Mouse (Mus musculus) kidney, embryonic 16.5 days (tissue): ENCODE measurements around the gene Chchd6. TPM values are rescaled to one million over a fixed set of nuclear protein-coding genes. Genes with fewer than 3 reads are reported as not detected.

ENCODE experiments used
- ATAC-seq: fragments of 200-750 bp; cut with Nextera tagmentation; 2 replicates; pipeline ENCODE4 v1.8.0; 2017; ENCODE audit warnings: moderate TSS enrichment; ENCODE audit not compliant: low FRiP score, low TSS enrichment
- H3K27ac ChIP-seq: fragments of 300-500 bp; sonication (generic); 2 replicates; pipeline ENCODE4 v1.5.1; 2014; ENCODE audit warnings: low read length
- H3K27me3 ChIP-seq: fragments of 300-500 bp; sonication (generic); 2 replicates; pipeline ENCODE4 v1.6.1; 2014; ENCODE audit warnings: low read length, control low read depth, mixed read lengths; ENCODE audit not compliant: insufficient read depth
- H3K36me3 ChIP-seq: fragments of 300-500 bp; sonication (generic); 2 replicates; pipeline ENCODE4 v1.6.1; 2014; ENCODE audit warnings: low read length, control low read depth, mixed read lengths; ENCODE audit not compliant: insufficient read depth
- H3K4me1 ChIP-seq: fragments of 300-500 bp; sonication (generic); 2 replicates; pipeline ENCODE4 v1.6.1; 2014; ENCODE audit warnings: low read length, control low read depth, mixed read lengths; ENCODE audit not compliant: insufficient read depth
- H3K4me2 ChIP-seq: fragments of 300-500 bp; sonication (generic); replicated peaks from 2 replicates; pipeline ENCODE4 v1.6.1; 2014; ENCODE audit warnings: low read depth, low read length
- H3K4me3 ChIP-seq: fragments of 300-500 bp; sonication (generic); 2 replicates; pipeline ENCODE4 v1.5.1; 2014; ENCODE audit warnings: mild to moderate bottlenecking, low read length
- H3K9ac ChIP-seq: fragments of 300-500 bp; sonication (generic); replicated peaks from 2 replicates; pipeline ENCODE4 v1.6.1; 2014; ENCODE audit warnings: low read length
- H3K9me3 ChIP-seq: fragments of 300-500 bp; sonication (generic); 2 replicates; pipeline ENCODE4 v1.6.1; 2016; ENCODE audit warnings: low read length, control low read depth
- WGBS: fragments of 180-500 bp; shearing (Covaris S2); extraction: QIAGEN DNeasy Blood & Tissue Kit; methylation state at CpG from one replicate; pipeline ENCODE4 v1.1.7; 2014; 5-methylcytosine and 5-hydroxymethylcytosine counted together
- polyA plus RNA-seq: library from polyadenylated mRNA; unstranded; fragments of >200 nt; fragmentation: Nextera tagmentation; extraction: Ambion mirVana; gene quantifications from 2 replicates; pipeline ENCODE4 v1.2.1, GENCODE M21; 2015

Gene Chchd6
- polyA plus RNA-seq, 1 experiment from 2014 or later, result 72.3 TPM

- no peaks in the 10 kb centered on the region for H3K9me3 ChIP-seq
- no peak for ATAC-seq
- 78% methylated on average over 4 of the region's 4 CpGs for WGBS
Observed at GRCm38 (mm10) chr6:89492368-89492767, 103.1 kb downstream of the Chchd6 start.

DNA sequence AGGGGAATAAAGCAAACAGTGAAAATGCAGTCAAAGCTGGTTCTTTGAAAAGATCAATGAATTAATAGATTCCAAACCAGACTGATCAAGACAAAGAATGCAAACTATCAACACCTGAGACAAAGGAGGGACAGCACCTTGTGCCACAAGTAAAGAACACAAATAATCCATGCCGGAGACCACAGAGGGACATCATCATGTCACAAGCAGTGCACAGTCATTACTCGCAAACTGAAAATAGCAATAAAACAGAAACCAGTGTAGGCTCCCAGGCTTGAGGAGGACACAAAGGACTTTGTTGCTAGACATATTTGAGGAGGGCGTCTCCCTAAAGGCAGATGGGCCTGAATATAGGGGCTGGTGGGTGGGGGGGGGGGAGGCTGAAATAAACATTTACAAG, 105.1 kb downstream of the Chchd6 start:
- Histone ChIP-seq H3K27me3 (no peaks in the 10 kb centered on the region), H3K9ac (no peak overlapping the region), H3K4me1 (no peaks in the 10 kb centered on the region), H3K9me3 (no peaks in the 10 kb centered on the region; the same call in 1 of the 2 replicates), H3K27ac (no peak overlapping the region), H3K4me3 (no peak overlapping the region), H3K36me3 (no peaks in the 10 kb centered on the region), H3K4me2 (no peak overlapping the region)
- WGBS, result 86% methylated on average over 3 of the region's 3 CpGs
- ATAC-seq, result no peak

More at GRCm38 (mm10) chr6:89492368-89492767, 103.1 kb downstream of the Chchd6 start:
- Histone ChIP-seq H3K27me3 (no peaks in the 10 kb centered on the region), H3K4me3 (no peak overlapping the region), H3K9ac (no peak overlapping the region), H3K4me1 (no peaks in the 10 kb centered on the region), H3K36me3 (no peaks in the 10 kb centered on the region), H3K27ac (no peak overlapping the region), H3K4me2 (no peak overlapping the region)

DNA sequence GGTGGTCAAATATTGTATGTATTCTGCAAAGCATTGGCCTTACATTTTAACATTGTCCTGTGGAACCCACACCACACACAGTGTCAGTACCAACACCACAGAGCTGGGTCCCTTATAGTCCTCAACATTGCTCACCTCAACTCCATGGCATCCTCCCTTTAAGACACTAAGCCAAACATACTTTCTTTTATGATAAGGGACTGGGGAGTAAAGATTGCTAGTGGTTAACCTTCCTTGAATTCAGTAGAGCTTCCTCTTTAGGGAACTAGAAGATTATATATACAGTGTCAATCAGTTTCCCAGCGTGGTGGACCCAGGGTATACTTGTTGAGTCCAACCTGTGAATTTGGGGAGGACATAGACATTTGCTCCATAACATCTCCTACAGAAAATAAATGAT, 105.9 kb downstream of the Chchd6 start:
- Histone ChIP-seq H3K27ac (no peak overlapping the region), H3K4me3 (no peak overlapping the region), H3K27me3 (no peaks in the 10 kb centered on the region), H3K9ac (no peak overlapping the region), H3K4me2 (no peak overlapping the region), H3K9me3 (no peaks in the 10 kb centered on the region; the same call in 1 of the 2 replicates), H3K4me1 (no peaks in the 10 kb centered on the region), H3K36me3 (no peaks in the 10 kb centered on the region)
- WGBS, result 93% methylated on average over 1 of the region's 1 CpGs
- ATAC-seq, result no peak

- Histone ChIP-seq H3K4me3 (no peak overlapping the region), H3K4me1 (no peaks in the 10 kb centered on the region), H3K4me2 (no peak overlapping the region), H3K9me3 (no peaks in the 10 kb centered on the region; the same call in 1 of the 2 replicates), H3K27me3 (no peaks in the 10 kb centered on the region), H3K27ac (no peak overlapping the region), H3K9ac (no peak overlapping the region), H3K36me3 (no peaks in the 10 kb centered on the region)
- no peak for ATAC-seq
- 50% methylated on average over 4 of the region's 4 CpGs for WGBS
Observed at GRCm38 (mm10) chr6:89486055-89486454, 109.4 kb downstream of the Chchd6 start.

DNA sequence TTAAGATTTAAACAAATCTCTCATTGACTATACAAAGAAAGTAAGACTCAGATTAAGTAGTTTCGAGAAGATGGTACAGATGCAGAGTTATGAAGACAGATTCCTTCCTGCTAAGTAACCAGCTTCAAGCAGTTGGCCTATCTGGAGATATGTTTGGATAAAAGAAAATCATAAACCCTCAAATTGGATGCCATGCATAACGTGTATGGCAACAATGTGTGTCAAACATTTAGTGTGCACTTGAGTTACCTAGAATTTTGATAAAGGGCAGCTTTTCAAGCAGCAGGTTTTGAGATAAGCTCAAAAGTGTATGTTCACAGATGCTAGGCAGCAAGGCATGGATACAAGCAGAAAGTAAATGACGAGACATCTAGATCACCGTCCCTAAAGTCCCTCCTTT, 114.3 kb downstream of the Chchd6 start:
- WGBS, result 89% methylated on average over 4 of the region's 4 CpGs
- ATAC-seq, result no peak
- no peak overlapping the region for H3K9ac ChIP-seq
- H3K27ac ChIP-seq, result no peak overlapping the region
- H3K4me2 ChIP-seq, result no peak overlapping the region
- no peaks in the 10 kb centered on the region; the same call in 1 of the 2 replicates for H3K9me3 ChIP-seq
- no peak overlapping the region for H3K4me3 ChIP-seq
- H3K4me1 ChIP-seq, result no peaks in the 10 kb centered on the region
- H3K27me3 ChIP-seq, result no peaks in the 10 kb centered on the region
- no peaks in the 10 kb centered on the region for H3K36me3 ChIP-seq

DNA sequence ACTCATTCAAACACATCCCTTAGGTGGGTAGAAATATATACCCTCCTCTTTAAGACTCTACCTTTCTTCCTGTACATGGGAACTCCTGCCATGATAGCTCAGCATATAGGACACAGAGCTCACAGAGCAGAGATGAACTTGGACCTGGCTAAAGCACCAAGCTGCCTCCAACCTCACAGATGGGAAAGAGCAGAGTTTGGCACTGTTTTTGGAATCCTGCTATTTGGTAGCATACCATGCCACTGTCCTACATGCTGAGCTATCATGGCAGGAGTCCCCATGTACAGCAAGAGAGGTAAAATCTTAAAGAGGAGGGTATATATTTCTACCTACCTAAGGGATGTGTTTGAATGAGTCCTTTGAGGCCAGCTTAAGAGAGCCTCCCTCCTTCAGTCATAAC, 127.5 kb downstream of the Chchd6 start:
- no peaks in the 10 kb centered on the region for H3K36me3 ChIP-seq
- no peaks in the 10 kb centered on the region for H3K27me3 ChIP-seq
- no peak overlapping the region for H3K27ac ChIP-seq
- H3K9ac ChIP-seq, result no peak overlapping the region
- no peak for ATAC-seq
- no peaks in the 10 kb centered on the region for H3K9me3 ChIP-seq
- no peak overlapping the region for H3K4me3 ChIP-seq
- H3K4me2 ChIP-seq, result no peak overlapping the region
- H3K4me1 ChIP-seq, result no peaks in the 10 kb centered on the region

DNA sequence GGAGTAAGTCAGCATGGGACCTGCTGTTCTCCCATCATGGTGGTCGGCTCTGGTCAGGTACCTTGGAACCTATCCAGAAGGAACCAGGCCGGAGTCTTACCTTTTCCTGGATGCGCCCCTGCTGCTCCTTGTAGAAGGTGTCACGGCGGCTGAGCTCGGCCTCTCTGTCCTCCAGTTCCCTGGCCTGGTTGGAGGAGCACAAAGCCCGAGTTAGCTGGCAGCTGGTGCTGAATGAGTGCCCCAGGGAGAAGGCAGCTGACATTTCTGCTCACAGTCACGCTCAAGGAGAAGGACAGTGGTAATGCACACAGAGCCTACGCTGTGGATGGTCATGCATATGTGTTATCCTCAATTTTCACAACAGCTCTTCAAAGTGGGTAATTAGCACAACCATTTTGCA, 128.2 kb downstream of the Chchd6 start:
- H3K36me3 ChIP-seq, result no peaks in the 10 kb centered on the region
- ATAC-seq, result no peak
- H3K4me1 ChIP-seq, result no peaks in the 10 kb centered on the region
- H3K9me3 ChIP-seq, result no peaks in the 10 kb centered on the region
- no peak overlapping the region for H3K4me2 ChIP-seq
- WGBS, result 88% methylated on average over 9 of the region's 9 CpGs
- no peak overlapping the region for H3K9ac ChIP-seq
- H3K4me3 ChIP-seq, result no peak overlapping the region
- no peaks in the 10 kb centered on the region for H3K27me3 ChIP-seq
- H3K27ac ChIP-seq, result no peak overlapping the region

GRCm38 (mm10) chr6:89466875-89467274, 128.6 kb downstream of the Chchd6 start:
- Histone ChIP-seq H3K4me3 (no peak overlapping the region), H3K4me2 (no peak overlapping the region), H3K4me1 (no peaks in the 10 kb centered on the region), H3K36me3 (no peaks in the 10 kb centered on the region), H3K9ac (no peak overlapping the region), H3K27ac (no peak overlapping the region), H3K27me3 (no peaks in the 10 kb centered on the region), H3K9me3 (no peaks in the 10 kb centered on the region)
- ATAC-seq, result no peak
- WGBS, result 77% methylated on average over 3 of the region's 3 CpGs

GRCm38 (mm10) chr6:89466053-89466708, 129.3 kb downstream of the Chchd6 start:
- Histone ChIP-seq H3K9ac (no peak overlapping the region), H3K27me3 (no peaks in the 10 kb centered on the region), H3K36me3 (no peaks in the 10 kb centered on the region), H3K4me2 (no peak overlapping the region), H3K4me3 (no peak overlapping the region), H3K9me3 (no peaks in the 10 kb centered on the region), H3K4me1 (no peaks in the 10 kb centered on the region), H3K27ac (no peak overlapping the region)
- ATAC-seq, result no peak
- WGBS, result 80% methylated on average over 12 of the region's 12 CpGs

GRCm38 (mm10) chr6:89462223-89462760, 133.2 kb downstream of the Chchd6 start:
- H3K9me3 ChIP-seq, result no peaks in the 10 kb centered on the region
- ATAC-seq, result no peak
- H3K4me3 ChIP-seq, result no peak overlapping the region
- H3K4me2 ChIP-seq, result no peak overlapping the region
- 77% methylated on average over 2 of the region's 2 CpGs for WGBS
- H3K4me1 ChIP-seq, result no peaks in the 10 kb centered on the region
- H3K9ac ChIP-seq, result no peak overlapping the region
- H3K36me3 ChIP-seq, result no peaks in the 10 kb centered on the region
- no peaks in the 10 kb centered on the region for H3K27me3 ChIP-seq
- no peak overlapping the region for H3K27ac ChIP-seq
